Mouse (Mus musculus) effector memory CD4-positive, alpha-beta T cell, adult 5 months (primary cell): ENCODE measurements around the gene Ralgapa2. TPM values are rescaled to one million over a fixed set of nuclear protein-coding genes. Genes with fewer than 3 reads are reported as not detected.

Source experiments
- polyA plus RNA-seq: library from polyadenylated mRNA; unstranded; fragments of 100-300 nt; shearing (Covaris generic); gene quantifications from one replicate; pipeline ENCODE4 v1.2.1, GENCODE M21; 2017

Gene Ralgapa2
- polyA plus RNA-seq: 30.2 TPM

DNA sequence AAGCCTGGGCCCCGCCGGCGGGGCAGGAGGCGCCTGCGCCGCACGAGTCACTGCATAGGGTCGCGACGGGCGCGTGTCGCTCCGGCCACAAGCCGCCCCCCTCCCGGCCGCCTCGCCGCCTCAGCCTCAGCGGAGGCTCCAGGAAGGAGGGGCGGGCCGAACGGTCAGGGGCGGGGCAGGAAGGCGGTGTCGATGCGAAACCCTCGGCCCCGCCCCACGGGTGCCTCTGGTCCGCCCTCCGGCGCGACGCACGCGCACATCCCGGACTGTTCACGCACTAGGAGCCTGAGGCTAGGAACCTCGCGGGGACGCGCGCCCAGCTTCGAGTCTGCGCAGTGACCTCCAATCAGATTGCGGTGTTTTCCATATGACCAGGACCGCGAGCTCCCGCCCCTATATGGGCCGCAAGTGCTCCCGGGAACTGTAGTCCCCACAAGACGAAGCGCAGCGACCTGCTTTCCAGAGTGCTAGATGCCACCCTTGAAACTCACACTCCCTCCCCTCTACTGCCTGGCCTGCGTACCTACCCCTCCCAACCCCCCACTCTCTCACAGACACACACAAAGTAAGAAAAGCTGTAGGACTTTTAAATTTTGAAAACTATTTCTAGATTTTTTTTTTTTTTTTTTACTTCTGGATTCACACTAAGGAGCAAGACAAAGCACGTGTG, at the start of gene Ralgapa2:
TSS of gene Ralgapa2 (minus strand) at position 434 of the 670 bp plus-strand sequence.

DNA sequence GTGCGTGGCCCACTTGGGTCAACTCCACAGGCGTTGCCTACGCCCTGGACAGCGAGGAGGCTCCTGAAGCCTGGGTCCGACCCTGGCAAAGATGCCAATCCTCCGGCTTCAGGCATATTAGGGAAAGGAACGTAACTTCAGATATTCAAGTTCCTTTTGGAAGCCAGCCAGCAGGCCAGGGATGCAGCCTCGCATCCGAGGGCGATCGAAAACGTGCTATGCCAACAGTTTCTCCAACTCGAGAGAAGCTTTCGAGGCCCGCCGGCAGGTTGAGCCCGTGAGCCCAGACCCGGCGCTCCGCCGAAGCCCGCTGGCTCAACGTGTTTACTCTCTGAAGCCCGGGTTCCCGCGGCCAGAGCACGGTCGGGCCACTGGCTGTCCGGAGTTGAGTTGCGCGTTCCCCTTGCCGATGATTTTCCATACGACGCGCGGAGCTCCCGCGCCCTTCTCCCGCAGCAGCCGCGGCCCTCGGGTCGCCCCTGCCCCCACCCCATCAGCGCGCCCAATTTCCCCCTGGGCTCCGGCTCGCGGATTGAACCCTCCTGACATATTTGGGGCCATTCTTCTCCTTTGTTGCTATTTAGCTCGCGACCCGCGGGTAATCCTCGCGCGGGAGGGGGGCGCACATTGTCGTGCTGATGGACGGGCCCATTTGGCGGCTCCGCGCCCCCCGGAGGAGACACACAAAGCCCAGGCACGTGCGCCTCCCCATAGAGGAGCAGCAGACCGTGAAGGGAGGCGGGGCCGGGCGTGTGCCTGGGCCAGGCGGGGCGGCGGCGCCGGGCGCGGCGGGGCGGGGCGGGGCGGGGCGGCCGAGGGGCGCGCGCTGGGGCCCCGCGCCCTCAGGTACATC, 290.8 kb downstream of the Ralgapa2 start, which contains the start of gene Insm1:
TSS of gene Insm1 (plus strand) at position 846 of the 853 bp plus-strand sequence.

